Mouse (Mus musculus) olfactory bulb, adult 2 months (tissue): ENCODE results near the gene Hoxa5.

Experiments used
- CTCF ChIP-seq: fragments of 200-500 bp; IDR thresholded peaks from 2 replicates; pipeline ENCODE4 v1.5.1; 2012; ENCODE audit warnings: low read depth, mild to moderate bottlenecking, low read length, moderate library complexity; ENCODE audit not compliant: insufficient read depth
- POLR2A ChIP-seq: fragments of 200-500 bp; IDR thresholded peaks from 2 replicates; pipeline ENCODE4 v1.6.1; 2012; ENCODE audit warnings: mild to moderate bottlenecking, low read depth, low read length, moderate library complexity; ENCODE audit not compliant: insufficient read depth

DNA sequence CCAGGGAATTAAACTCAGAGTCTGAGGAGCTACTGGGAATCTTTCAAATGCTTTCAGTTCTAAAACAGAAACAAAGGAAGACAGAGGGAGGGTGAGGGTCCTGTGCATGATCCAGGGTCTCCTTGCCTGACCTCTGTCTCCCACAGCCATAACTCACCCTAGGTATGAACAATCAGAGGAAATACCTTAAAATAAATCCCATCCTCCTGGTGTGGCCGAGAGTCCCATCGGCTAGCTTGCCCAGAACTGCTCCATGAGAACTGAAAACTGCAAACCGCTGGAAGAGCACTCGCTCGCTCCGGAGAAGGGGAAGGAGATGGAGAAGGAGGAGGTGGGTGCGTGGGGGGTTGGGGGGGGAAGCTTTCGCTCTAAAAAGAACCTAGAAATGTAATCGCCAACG lies 24.7 kb downstream of the Hoxa5 start:
- TF ChIP-seq POLR2A (no peak), CTCF (no peak)
